Mouse (Mus musculus) adrenal gland, adult 2 months (tissue): ENCODE measurements at regions not wholly inside any gene's neighbourhood (a gene's known extent, or its start where the extent isn't known, plus 50 kb on each side); places are given as distances from the start of the nearest gene placed in this dataset.
A peak's percentile ranks its signal among the peaks of the same experiment; 100 is the strongest.

Experiments
- DNase-seq: peaks from one replicate; pipeline ENCODE4 v3.0.0; 2021

- peak; percentile 17 for DNase-seq
Measured at GRCm38 (mm10) chr2:99236968-99237367, 569.9 kb upstream of the Gm10800 start.
